Mouse (Mus musculus) heart, embryonic 15.5 days (tissue): ENCODE data around the gene Pcx. TPM values are rescaled to one million over a fixed set of nuclear protein-coding genes. Genes with fewer than 3 reads are reported as not detected.

Source experiments
- ATAC-seq: fragments of 200-750 bp; cut with Nextera tagmentation; replicated peaks from 2 replicates; pipeline ENCODE4 v1.8.0; 2017; ENCODE audit warnings: low read depth, moderate TSS enrichment; ENCODE audit not compliant: insufficient number of reproducible peaks, insufficient read depth, low FRiP score
- H3K27ac ChIP-seq: fragments of 300-500 bp; sonication (generic); 2 replicates; pipeline ENCODE4 v1.5.1; 2015; ENCODE audit warnings: mild to moderate bottlenecking, inconsistent platforms
- H3K27me3 ChIP-seq: fragments of 300-500 bp; sonication (generic); 2 replicates; pipeline ENCODE4 v1.6.1; 2015; ENCODE audit warnings: inconsistent platforms
- H3K36me3 ChIP-seq: fragments of 300-500 bp; sonication (generic); 2 replicates; pipeline ENCODE4 v1.6.1; 2015; ENCODE audit warnings: mild to moderate bottlenecking, inconsistent platforms
- H3K4me1 ChIP-seq: fragments of 300-500 bp; sonication (generic); replicated peaks from 2 replicates; pipeline ENCODE4 v1.6.1; 2015; ENCODE audit warnings: inconsistent platforms
- H3K4me2 ChIP-seq: fragments of 300-500 bp; sonication (generic); 2 replicates; pipeline ENCODE4 v1.6.1; 2015; ENCODE audit warnings: inconsistent platforms, mild to moderate bottlenecking, moderate library complexity
- H3K4me3 ChIP-seq: fragments of 300-500 bp; sonication (generic); 2 replicates; pipeline ENCODE4 v1.5.1; 2015; ENCODE audit warnings: mild to moderate bottlenecking, inconsistent platforms
- H3K9ac ChIP-seq: fragments of 300-500 bp; sonication (generic); 2 replicates; pipeline ENCODE4 v1.6.1; 2015; ENCODE audit warnings: mild to moderate bottlenecking, inconsistent platforms
- H3K9me3 ChIP-seq: fragments of 300-500 bp; sonication (generic); replicated peaks from 2 replicates; pipeline ENCODE4 v1.6.1; 2016; ENCODE audit warnings: inconsistent platforms
- WGBS: fragments of 180-500 bp; shearing (Covaris S2); methylation state at CpG from one replicate; pipeline ENCODE4 v1.1.7; 2015; ENCODE audit warnings: mixed read lengths; 5-methylcytosine and 5-hydroxymethylcytosine counted together
- polyA plus RNA-seq: library from polyadenylated mRNA; unstranded; fragments of >200 nt; fragmentation: Nextera tagmentation; extraction: Ambion mirVana; gene quantifications from 2 replicates; pipeline ENCODE4 v1.2.1, GENCODE M21; 2015

The Pcx gene
- polyA plus RNA-seq, 1 experiment from 2014 or later: 10.5 TPM

DNA sequence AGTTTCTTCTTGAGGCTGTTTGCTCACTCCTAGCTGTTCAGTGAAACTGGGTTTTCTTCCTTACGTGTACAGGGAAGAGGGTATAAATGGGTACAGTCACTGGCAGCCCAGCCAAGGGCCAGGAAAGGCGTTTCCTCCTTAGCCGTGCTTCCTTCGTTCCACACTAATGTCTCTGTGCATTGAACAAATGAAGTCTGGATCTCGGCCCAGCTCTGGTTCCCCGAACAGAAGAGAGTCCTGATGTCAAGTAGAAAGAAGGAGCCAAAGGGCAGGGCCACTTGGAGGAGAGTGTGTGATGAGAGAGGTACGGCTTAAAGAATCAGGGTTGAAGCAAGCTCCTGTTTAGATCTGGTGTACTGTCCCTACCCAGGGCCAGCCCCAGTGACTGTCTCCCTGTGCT is 44.8 kb downstream of the Pcx start:
- H3K4me2 ChIP-seq: no peak overlapping the region
- H3K9me3 ChIP-seq: no peaks in the 10 kb centered on the region
- no peaks in the 10 kb centered on the region; the same call in 1 of the 2 replicates for H3K27me3 ChIP-seq
- no peak overlapping the region for H3K27ac ChIP-seq
- ATAC-seq: no peak
- H3K4me3 ChIP-seq: no peak overlapping the region
- 78% methylated on average over 7 of the region's 7 CpGs for WGBS
- peaks cover 19% of the 10 kb centered on the region for H3K4me1 ChIP-seq
- H3K9ac ChIP-seq: no peak overlapping the region
- no peaks in the 10 kb centered on the region for H3K36me3 ChIP-seq

DNA sequence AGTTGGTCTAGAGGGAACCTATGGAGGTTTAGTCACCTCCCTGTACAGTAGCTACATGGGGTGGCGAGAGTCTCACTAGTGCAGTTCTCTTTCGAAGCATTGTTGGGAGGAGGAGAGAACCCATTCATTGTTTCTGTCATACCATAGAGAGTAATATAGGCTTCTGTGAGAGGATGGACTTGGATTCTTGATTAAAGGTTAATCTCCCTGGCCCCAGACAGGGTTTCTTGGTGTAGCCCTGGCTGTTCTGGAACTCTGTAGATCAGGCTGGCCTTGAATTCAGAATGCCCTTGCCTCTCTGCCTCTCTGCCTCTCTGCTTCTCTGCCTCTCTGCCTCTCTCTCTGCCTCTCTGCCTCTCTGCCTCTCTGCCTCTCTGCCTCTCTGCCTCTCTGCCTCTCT is 46.5 kb downstream of the Pcx start:
- H3K4me3 ChIP-seq: no peak overlapping the region
- ATAC-seq: no peak
- H3K9me3 ChIP-seq: no peaks in the 10 kb centered on the region
- WGBS: 95% methylated on average over 2 of the region's 2 CpGs
- no peaks in the 10 kb centered on the region for H3K36me3 ChIP-seq
- H3K4me2 ChIP-seq: no peak overlapping the region
- H3K9ac ChIP-seq: no peak overlapping the region
- H3K27ac ChIP-seq: no peak overlapping the region
- no peaks in the 10 kb centered on the region; the same call in 1 of the 2 replicates for H3K27me3 ChIP-seq
- H3K4me1 ChIP-seq: peaks cover 19% of the 10 kb centered on the region

DNA sequence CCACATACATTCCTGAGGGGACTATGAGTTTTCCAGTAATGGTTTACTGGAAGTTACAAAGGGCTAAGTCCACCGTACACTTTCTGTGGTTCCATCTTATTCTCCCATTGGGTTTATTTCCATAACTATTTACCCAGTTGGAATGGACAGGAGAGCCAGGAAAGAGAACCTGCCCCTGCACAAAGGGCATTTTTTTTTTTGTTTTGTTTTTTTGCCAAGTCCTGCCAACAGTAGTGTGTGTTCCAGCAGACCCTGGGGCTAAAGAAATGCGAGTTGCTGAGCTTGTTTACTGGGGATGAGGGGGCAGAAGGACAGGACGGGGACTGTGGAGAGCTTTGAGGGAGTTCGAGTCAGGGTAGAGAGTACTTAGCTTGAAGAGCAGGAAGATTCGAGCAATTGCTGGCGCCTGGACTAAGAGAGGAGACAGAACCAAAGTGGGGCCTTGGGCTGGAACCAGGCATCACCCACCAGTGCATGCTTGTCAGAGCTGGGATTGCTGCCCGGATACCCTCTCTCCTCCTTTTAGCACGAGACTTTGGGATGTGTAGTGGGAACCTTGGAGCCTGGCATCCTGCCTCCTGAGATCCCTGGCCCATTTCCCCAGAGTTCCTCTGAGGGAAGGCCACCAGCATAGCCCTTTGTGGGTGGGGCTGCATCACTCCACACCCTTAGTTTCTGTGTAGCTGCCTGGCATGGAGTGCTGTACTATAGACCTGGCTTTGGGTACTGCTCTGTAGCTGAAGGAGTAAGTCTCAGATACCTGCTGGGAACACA is 47.7 kb downstream of the Pcx start:
- Histone ChIP-seq H3K27ac (peak overlapping the region; percentile 40), H3K36me3 (no peaks in the 10 kb centered on the region), H3K9me3 (no peaks in the 10 kb centered on the region), H3K27me3 (no peaks in the 10 kb centered on the region; the same call in 1 of the 2 replicates), H3K9ac (no peak overlapping the region), H3K4me3 (no peak overlapping the region), H3K4me2 (peak overlapping the region; percentile 1; the same call in 1 of the 2 replicates), H3K4me1 (peaks cover 19% of the 10 kb centered on the region)
- ATAC-seq: 0 out of 2 replicates have a peak, but pooled peaks have one; percentile 14
- whole genome bisulfite sequencing: 53% methylated on average over 8 of the region's 8 CpGs

DNA sequence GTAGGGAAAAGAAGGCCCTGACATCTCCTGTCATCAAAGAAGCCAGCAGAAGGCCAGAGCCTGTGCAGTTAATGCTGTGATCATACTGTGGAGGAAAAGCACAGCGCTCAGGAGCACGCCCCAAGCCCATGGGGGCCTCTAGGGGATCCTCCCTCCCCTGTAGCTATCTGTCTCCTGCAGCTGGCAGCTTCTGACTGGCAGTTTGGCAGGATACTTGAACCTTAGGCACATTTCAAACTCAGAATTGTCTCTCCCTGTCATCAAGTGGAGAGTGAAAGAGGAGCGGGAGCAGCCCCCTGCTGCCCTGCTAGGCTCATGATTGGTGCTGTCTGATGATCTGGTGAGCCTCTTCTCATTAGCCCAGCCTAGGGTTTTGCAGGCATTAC is 48.3 kb downstream of the Pcx start:
- H3K4me2 ChIP-seq: peak overlapping the region; percentile 1; the same call in 1 of the 2 replicates
- no peaks in the 10 kb centered on the region for H3K36me3 ChIP-seq
- ATAC-seq: peak; percentile 66
- no peaks in the 10 kb centered on the region; the same call in 1 of the 2 replicates for H3K27me3 ChIP-seq
- H3K4me3 ChIP-seq: no peak overlapping the region
- peak overlapping the region; percentile 40 for H3K27ac ChIP-seq
- WGBS: 25% methylated on average over 3 of the region's 3 CpGs
- H3K9ac ChIP-seq: no peak overlapping the region
- no peaks in the 10 kb centered on the region for H3K9me3 ChIP-seq
- H3K4me1 ChIP-seq: peaks cover 19% of the 10 kb centered on the region

DNA sequence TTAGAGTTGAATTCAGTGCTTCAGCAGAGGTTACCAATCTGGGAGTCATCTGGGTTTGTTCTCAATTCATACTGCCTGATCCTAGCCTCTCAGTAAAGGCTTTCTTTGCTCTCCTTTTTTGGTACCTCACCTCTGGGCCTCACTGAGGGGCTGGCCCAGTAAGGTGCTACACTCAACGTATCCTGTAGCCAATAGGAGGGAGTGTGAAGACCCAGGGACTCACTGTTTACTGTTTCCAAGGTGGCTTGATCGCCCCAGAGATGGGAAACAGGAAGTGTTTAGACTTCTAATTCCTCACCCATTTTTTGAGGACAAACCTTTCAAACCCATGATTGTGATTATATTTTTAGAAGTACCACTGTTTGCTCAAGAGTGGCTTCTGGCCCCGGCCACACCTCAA is 48.7 kb downstream of the Pcx start:
- Histone ChIP-seq H3K4me2 (no peak overlapping the region), H3K36me3 (no peaks in the 10 kb centered on the region), H3K9me3 (no peaks in the 10 kb centered on the region), H3K27me3 (no peaks in the 10 kb centered on the region; the same call in 1 of the 2 replicates), H3K9ac (no peak overlapping the region), H3K27ac (peak overlapping the region; percentile 40), H3K4me1 (peaks cover 19% of the 10 kb centered on the region), H3K4me3 (no peak overlapping the region)
- no peak for ATAC-seq
- WGBS: 43% methylated on average over 3 of the region's 3 CpGs

DNA sequence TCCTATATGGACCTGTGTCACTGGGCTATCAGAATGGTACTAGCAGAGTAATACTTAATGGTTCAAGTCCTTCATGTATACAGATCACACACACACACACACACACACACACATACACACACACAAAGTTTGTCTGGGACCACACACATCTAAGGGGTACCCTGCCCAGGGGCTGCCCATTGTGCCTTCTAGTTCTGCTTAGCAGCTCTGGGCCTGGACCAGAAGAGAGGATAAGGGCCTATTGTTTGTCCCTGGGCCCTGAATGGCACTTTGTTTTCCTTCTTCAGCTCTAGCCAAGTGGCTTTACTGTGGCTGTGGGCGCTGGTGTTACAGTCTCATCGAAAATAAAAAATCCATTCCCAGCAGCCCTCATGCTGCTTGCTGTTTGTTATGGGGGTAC is 49.3 kb downstream of the Pcx start:
- Histone ChIP-seq H3K27me3 (no peaks in the 10 kb centered on the region; the same call in 1 of the 2 replicates), H3K4me2 (no peak overlapping the region), H3K9me3 (no peaks in the 10 kb centered on the region), H3K27ac (no peak overlapping the region), H3K36me3 (no peaks in the 10 kb centered on the region), H3K4me3 (no peak overlapping the region), H3K4me1 (peaks cover 19% of the 10 kb centered on the region), H3K9ac (no peak overlapping the region)
- WGBS: 72% methylated on average over 2 of the region's 2 CpGs
- ATAC-seq: no peak

DNA sequence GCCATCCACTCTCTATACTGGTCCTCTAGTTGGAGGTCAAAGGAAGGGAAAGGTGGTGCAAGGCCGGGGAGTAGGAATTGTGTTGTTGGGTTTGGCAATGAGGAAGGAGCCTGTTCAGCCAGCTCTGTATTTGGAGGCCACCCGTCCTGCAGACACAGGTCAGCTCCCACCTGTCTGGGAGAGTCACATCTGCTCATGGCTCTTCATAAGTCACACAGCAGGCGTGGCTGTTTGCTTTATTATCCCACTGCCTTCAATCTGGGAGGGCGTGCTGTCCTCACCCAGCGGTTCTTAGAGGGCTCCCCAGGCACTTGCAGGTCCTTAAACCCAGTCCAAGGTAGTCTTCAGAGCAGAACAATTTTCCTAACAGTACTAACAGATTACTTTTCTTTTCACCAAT is 49.9 kb downstream of the Pcx start:
- H3K9me3 ChIP-seq: no peaks in the 10 kb centered on the region
- ATAC-seq: no peak
- no peak overlapping the region for H3K4me2 ChIP-seq
- H3K27me3 ChIP-seq: no peaks in the 10 kb centered on the region; the same call in 1 of the 2 replicates
- H3K9ac ChIP-seq: no peak overlapping the region
- H3K36me3 ChIP-seq: no peaks in the 10 kb centered on the region
- H3K27ac ChIP-seq: no peak overlapping the region
- no peak overlapping the region for H3K4me3 ChIP-seq
- H3K4me1 ChIP-seq: peaks cover 19% of the 10 kb centered on the region
- WGBS: 68% methylated on average over 5 of the region's 5 CpGs

DNA sequence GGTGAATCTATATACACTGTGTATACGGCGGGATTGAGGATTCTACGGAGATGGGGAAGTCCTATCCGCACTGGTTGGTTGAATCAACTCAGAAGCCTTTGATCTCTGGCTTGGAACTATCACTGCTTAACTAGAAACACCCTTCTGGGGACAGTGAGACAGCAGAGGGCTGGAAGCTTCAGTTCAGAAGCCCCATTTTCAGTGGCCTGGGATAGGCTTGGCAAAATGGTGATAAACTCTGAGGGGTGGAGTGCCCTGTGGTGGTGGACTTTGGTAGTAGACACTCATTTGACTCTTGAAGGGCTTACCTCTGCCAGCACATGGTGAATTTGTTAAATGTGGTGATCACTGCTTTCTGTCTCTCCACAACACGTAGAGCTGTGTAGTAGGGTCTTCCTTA is 55.4 kb downstream of the Pcx start:
- H3K9ac ChIP-seq: no peak overlapping the region
- ATAC-seq: no peak
- 85% methylated on average over 5 of the region's 5 CpGs for WGBS
- no peak overlapping the region for H3K4me2 ChIP-seq
- H3K27ac ChIP-seq: no peak overlapping the region
- H3K9me3 ChIP-seq: no peaks in the 10 kb centered on the region
- no peaks in the 10 kb centered on the region for H3K27me3 ChIP-seq
- H3K4me3 ChIP-seq: no peak overlapping the region
- H3K4me1 ChIP-seq: peaks cover 7% of the 10 kb centered on the region; the same call in 1 of the 2 replicates
- no peaks in the 10 kb centered on the region for H3K36me3 ChIP-seq

DNA sequence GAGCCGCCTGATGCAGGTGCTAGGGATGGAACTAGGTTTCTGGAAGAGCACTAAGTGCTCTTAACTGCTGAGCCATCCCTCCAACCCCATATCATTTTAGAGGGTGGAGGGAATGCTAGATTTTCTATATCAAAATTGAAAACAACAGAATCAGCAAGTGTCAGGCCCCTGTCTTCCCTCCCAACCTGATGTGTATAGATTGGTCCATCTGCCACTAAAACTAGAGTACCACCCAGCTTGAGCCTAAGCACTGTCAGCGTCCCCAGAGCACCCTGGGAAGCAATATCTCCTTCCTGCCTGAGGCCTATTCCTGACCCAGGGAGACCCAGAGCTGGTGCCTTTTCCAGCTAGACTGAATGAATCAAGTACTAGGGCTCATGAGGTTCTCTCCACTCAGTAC is 56.6 kb downstream of the Pcx start:
- no peak for ATAC-seq
- Histone ChIP-seq H3K27me3 (no peaks in the 10 kb centered on the region), H3K9ac (no peak overlapping the region), H3K9me3 (no peaks in the 10 kb centered on the region), H3K4me2 (no peak overlapping the region), H3K4me1 (peaks cover 7% of the 10 kb centered on the region; the same call in 1 of the 2 replicates), H3K27ac (no peak overlapping the region), H3K4me3 (no peak overlapping the region), H3K36me3 (no peaks in the 10 kb centered on the region)
- WGBS: 73% methylated on average over 2 of the region's 2 CpGs

DNA sequence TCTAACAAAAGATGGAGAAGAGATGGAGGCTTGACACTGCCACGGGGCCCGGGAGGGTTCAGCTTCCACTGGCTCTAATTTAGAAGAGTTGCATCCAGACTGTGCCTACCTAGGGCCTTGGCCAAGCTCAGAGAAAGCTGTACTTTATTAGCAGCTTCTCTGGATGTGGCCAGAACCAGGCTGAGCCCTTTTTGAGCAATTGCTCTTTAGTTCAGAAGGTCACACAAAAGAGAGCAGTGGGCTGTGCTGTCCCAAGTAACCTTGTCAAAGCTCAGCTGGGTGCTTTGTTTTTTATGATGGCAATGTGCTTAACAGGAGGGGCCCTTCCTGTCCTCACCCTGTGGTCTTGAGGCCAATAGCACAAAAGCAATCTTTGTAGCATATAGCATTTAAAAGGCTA is 57.4 kb downstream of the Pcx start:
- H3K4me2 ChIP-seq: no peak overlapping the region
- 68% methylated on average over 2 of the region's 2 CpGs for WGBS
- H3K9ac ChIP-seq: no peak overlapping the region
- no peak overlapping the region for H3K4me3 ChIP-seq
- no peaks in the 10 kb centered on the region for H3K27me3 ChIP-seq
- H3K36me3 ChIP-seq: no peaks in the 10 kb centered on the region
- H3K4me1 ChIP-seq: peaks cover 7% of the 10 kb centered on the region; the same call in 1 of the 2 replicates
- H3K27ac ChIP-seq: no peak overlapping the region
- no peak for ATAC-seq
- H3K9me3 ChIP-seq: no peaks in the 10 kb centered on the region

DNA sequence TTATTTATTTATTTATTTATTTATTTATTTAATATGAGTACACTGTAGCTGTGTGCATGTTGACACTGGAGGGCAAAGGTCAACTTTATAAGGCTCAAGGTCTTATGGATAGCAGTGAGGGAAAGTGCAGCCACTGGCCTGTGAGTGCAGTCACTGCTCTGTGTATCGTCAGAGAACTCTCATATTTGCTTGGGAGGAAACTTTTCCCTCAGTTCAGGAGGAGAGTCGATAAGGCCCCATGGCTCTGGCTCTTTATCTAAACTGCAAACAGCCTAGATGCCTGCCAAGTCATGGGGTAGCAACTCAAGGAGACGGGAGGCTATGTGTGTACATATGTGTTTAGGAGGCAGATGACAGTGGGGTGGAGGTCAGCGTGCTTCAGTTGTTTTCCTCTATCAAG is 58.6 kb downstream of the Pcx start:
- Histone ChIP-seq H3K27ac (no peak overlapping the region), H3K4me2 (no peak overlapping the region), H3K4me1 (peaks cover 7% of the 10 kb centered on the region; the same call in 1 of the 2 replicates), H3K27me3 (no peaks in the 10 kb centered on the region), H3K36me3 (no peaks in the 10 kb centered on the region), H3K9ac (no peak overlapping the region), H3K9me3 (no peaks in the 10 kb centered on the region), H3K4me3 (no peak overlapping the region)
- 17% methylated on average over 4 of the region's 4 CpGs for WGBS
- ATAC-seq: no peak
